Mouse (Mus musculus) hindlimb bud, embryonic 11.5 days (tissue): Measurements from ENCODE around the gene Fbxo2.

Experiments used
- DNase-seq: peaks from one replicate; pipeline ENCODE4 v3.0.0-alpha.2; 2012; ENCODE audit warnings: low read depth, low spot score; ENCODE audit errors: extremely low spot score

Fbxo2 gene

GRCm38 (mm10) chr4:148140098-148141011 lies 20.1 kb upstream of the Fbxo2 start:
- peak; percentile 92 for DNase-seq

GRCm38 (mm10) chr4:148143721-148144120 lies 16.7 kb upstream of the Fbxo2 start:
- DNase-seq, result no peak

GRCm38 (mm10) chr4:148147714-148148113 lies 12.7 kb upstream of the Fbxo2 start:
- DNase-seq, result no peak

- no peak for DNase-seq
Measured at GRCm38 (mm10) chr4:148149540-148149939, 10.9 kb upstream of the Fbxo2 start.

- no peak for DNase-seq
Measured at GRCm38 (mm10) chr4:148150242-148150641, 10.2 kb upstream of the Fbxo2 start.

GRCm38 (mm10) chr4:148150953-148151266 lies 9.5 kb upstream of the Fbxo2 start:
- no peak for DNase-seq

GRCm38 (mm10) chr4:148151267-148152168 lies 8.9 kb upstream of the Fbxo2 start, which contains the start of gene Fbxo6:
Gene Fbxo6 (minus strand): TSS chr4:148152140.
- DNase-seq, result no peak

- no peak for DNase-seq
Measured at GRCm38 (mm10) chr4:148152547-148152946, 7.9 kb upstream of the Fbxo2 start.

- no peak for DNase-seq
Measured at GRCm38 (mm10) chr4:148154006-148154405, 6.4 kb upstream of the Fbxo2 start.

- DNase-seq, result no peak
Measured at GRCm38 (mm10) chr4:148154982-148155381, 5.4 kb upstream of the Fbxo2 start.

GRCm38 (mm10) chr4:148158436-148159348 lies 1.7 kb upstream of the Fbxo2 start:
- DNase-seq, result no peak

GRCm38 (mm10) chr4:148159544-148160435 lies 631 bp upstream of the Fbxo2 start:
- no peak for DNase-seq

GRCm38 (mm10) chr4:148164002-148164439 lies 3.6 kb downstream of the Fbxo2 start:
- no peak for DNase-seq

GRCm38 (mm10) chr4:148164461-148164860 lies 4.0 kb downstream of the Fbxo2 start:
- DNase-seq, result no peak

- no peak for DNase-seq
Measured at GRCm38 (mm10) chr4:148165551-148165950, 5.1 kb downstream of the Fbxo2 start.

GRCm38 (mm10) chr4:148166431-148166830 lies 6.0 kb downstream of the Fbxo2 start:
- DNase-seq, result no peak

- no peak for DNase-seq
Measured at GRCm38 (mm10) chr4:148166986-148167385, 6.6 kb downstream of the Fbxo2 start.

GRCm38 (mm10) chr4:148168287-148168686 lies 7.9 kb downstream of the Fbxo2 start:
- no peak for DNase-seq

GRCm38 (mm10) chr4:148169586-148169985 lies 9.2 kb downstream of the Fbxo2 start:
- DNase-seq, result no peak

GRCm38 (mm10) chr4:148170842-148171241 lies 10.4 kb downstream of the Fbxo2 start:
- no peak for DNase-seq
